Mouse (Mus musculus): ENCODE measurements at regions not wholly inside any gene's neighbourhood (a gene's known extent, or its start where the extent isn't known, plus 50 kb on each side); places are given as distances from the start of the nearest gene placed in this dataset.

GRCm38 (mm10) chrX:12466312-12466711 is 121.3 kb upstream of the Atp6ap2 start:
- DNase-seq (ENCODE audit: low read depth, low spot score): peak; percentile 18

GRCm38 (mm10) chrX:12466897-12467296 is 120.7 kb upstream of the Atp6ap2 start:
- DNase-seq (ENCODE audit: low read depth, low spot score): no peak

GRCm38 (mm10) chrX:12467528-12468179 is 119.9 kb upstream of the Atp6ap2 start:
- peak; percentile 36 for DNase-seq (ENCODE audit: low read depth, low spot score)

GRCm38 (mm10) chrX:12472296-12472695 is 115.3 kb upstream of the Atp6ap2 start:
- no peak for DNase-seq (ENCODE audit: low read depth, low spot score)

GRCm38 (mm10) chrX:12479207-12479606 is 108.4 kb upstream of the Atp6ap2 start:
- no peak for DNase-seq (ENCODE audit: low read depth, low spot score)

- no peak for DNase-seq (ENCODE audit: low read depth, low spot score)
Measured at GRCm38 (mm10) chrX:12490957-12491356, 96.6 kb upstream of the Atp6ap2 start.

GRCm38 (mm10) chrX:12493216-12493615 is 94.4 kb upstream of the Atp6ap2 start:
- no peak for DNase-seq (ENCODE audit: low read depth, low spot score)

- DNase-seq (ENCODE audit: low read depth, low spot score): no peak
Measured at GRCm38 (mm10) chrX:12493916-12494315, 93.7 kb upstream of the Atp6ap2 start.

- no peak for DNase-seq (ENCODE audit: low read depth, low spot score)
Measured at GRCm38 (mm10) chrX:12494535-12494934, 93.1 kb upstream of the Atp6ap2 start.

- DNase-seq (ENCODE audit: low read depth, low spot score): no peak
Measured at GRCm38 (mm10) chrX:12500601-12501000, 87.0 kb upstream of the Atp6ap2 start.

GRCm38 (mm10) chrX:12502364-12502763 is 85.2 kb upstream of the Atp6ap2 start:
- no peak for DNase-seq (ENCODE audit: low read depth, low spot score)

GRCm38 (mm10) chrX:12503581-12503980 is 84.0 kb upstream of the Atp6ap2 start:
- no peak for DNase-seq (ENCODE audit: low read depth, low spot score)

- no peak for DNase-seq (ENCODE audit: low read depth, low spot score)
Measured at GRCm38 (mm10) chrX:12511119-12511518, 76.5 kb upstream of the Atp6ap2 start.

- DNase-seq (ENCODE audit: low read depth, low spot score): no peak
Measured at GRCm38 (mm10) chrX:12525044-12525443, 62.6 kb upstream of the Atp6ap2 start.

GRCm38 (mm10) chrX:12530406-12531311 is 56.9 kb upstream of the Atp6ap2 start:
- DNase-seq (ENCODE audit: low read depth, low spot score): peak; percentile 77
